Comparison of ENCODE assay signal across 28 mouse cellular contexts in the genomic region with DNA sequence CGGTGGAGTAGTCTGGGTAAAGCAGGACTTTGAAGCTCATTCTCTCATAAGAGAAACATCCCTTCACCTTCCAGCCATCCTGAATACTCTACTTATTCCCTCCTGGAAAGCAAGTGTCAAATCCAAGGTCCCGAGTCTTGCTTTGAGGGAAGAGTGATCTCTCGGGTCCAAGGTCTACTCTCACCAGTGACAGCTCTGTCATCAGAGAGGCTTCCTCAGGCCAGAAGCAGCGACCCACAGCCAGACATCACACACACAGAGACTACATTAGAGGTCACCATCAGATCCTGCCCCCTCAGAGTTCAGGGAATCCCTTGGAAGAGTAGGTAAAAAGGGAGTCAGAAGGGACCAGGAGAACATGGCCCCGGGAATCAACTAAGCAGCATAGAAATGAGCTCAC.
DNase-seq lines count a peak whose midpoint lies in the region; ATAC-seq and TF ChIP-seq lines count a peak whose summit lies in the region.
"Had no signal": no experiment of that assay in that cellular context is flagged by ENCODE, and none has a peak within 500 bp of the region (broad histone marks: within the 10 kb centered on the region; RNA-seq: fewer than 3 reads in every experiment).

No protein-coding gene starts in this region.

- no peak for TF ChIP-seq EP300 in ES-Bruce4 (IDR thresholded peaks at IDR 0.05; ENCODE audit: insufficient read depth, low read depth, low read length)

- H3K9ac ChIP-seq in liver, adult 2 months (ENCODE audit: low read depth, low read length) = no peak overlapping the region
- H3K9ac ChIP-seq in liver, embryonic 12.5 days = no peak overlapping the region
- H3K9ac ChIP-seq in ES-Bruce4 (ENCODE audit: low read depth, poor library complexity, severe bottlenecking) = peak overlapping the region; percentile 43
- H3K9ac ChIP-seq: embryonic facial prominence, embryonic 12.5 days; forebrain, postnatal 0 days; limb, embryonic 15.5 days; liver, embryonic 15.5 days; lung, embryonic 14.5 days; midbrain, embryonic 13.5 days; stomach, embryonic 15.5 days had no signal

- H3K4me1 ChIP-seq in liver, adult 2 months (ENCODE audit: control insufficient read depth, insufficient read depth, low read length) = peaks cover 11% of the 10 kb centered on the region
- H3K4me1 ChIP-seq in liver, embryonic 12.5 days = peaks cover 19% of the 10 kb centered on the region
- peaks cover 5% of the 10 kb centered on the region for H3K4me1 ChIP-seq in ES-Bruce4 (ENCODE audit: control insufficient read depth, insufficient read depth, low read length)
- H3K4me1 ChIP-seq in embryonic fibroblast, embryonic 13.5 days (ENCODE audit: control insufficient read depth, insufficient read depth, low read length) = peaks cover 15% of the 10 kb centered on the region; the same call in 1 of the 2 replicates

- no peak for TF ChIP-seq POLR2A in liver, adult 2 months (IDR thresholded peaks at IDR 0.05; ENCODE audit: extremely low read depth, insufficient read depth, low read length)
- TF ChIP-seq POLR2A in ES-Bruce4 (IDR thresholded peaks at IDR 0.05; ENCODE audit: insufficient read depth, low read length) = no peak
- TF ChIP-seq POLR2A in embryonic fibroblast, embryonic 13.5 days (IDR thresholded peaks at IDR 0.05; ENCODE audit: low read depth, low read length) = no peak

- H3K79me2 ChIP-seq in liver, adult 2 months (ENCODE audit: control insufficient read depth, insufficient read depth, low read length) = peaks cover 12% of the 10 kb centered on the region

- H3K4me2 ChIP-seq in liver, embryonic 12.5 days = no peak overlapping the region
- H3K4me2 ChIP-seq: embryonic facial prominence, embryonic 12.5 days; limb, embryonic 15.5 days; liver, embryonic 15.5 days; lung, embryonic 14.5 days; midbrain, embryonic 13.5 days; stomach, embryonic 15.5 days had no signal

- peaks cover 16% of the 10 kb centered on the region for H3K36me3 ChIP-seq in liver, adult 2 months (ENCODE audit: control insufficient read depth, insufficient read depth, low read length)
- H3K36me3 ChIP-seq in liver, embryonic 12.5 days = no peaks in the 10 kb centered on the region
- peaks cover 17% of the 10 kb centered on the region for H3K36me3 ChIP-seq in ES-Bruce4 (ENCODE audit: control insufficient read depth, insufficient read depth, low read length, poor library complexity, severe bottlenecking)

- no peak for TF ChIP-seq CTCF in liver, adult 2 months (IDR thresholded peaks at IDR 0.05; ENCODE audit: low read depth, low read length)
- no peak for TF ChIP-seq CTCF in ES-Bruce4 (IDR thresholded peaks at IDR 0.05; ENCODE audit: low read depth, low read length)
- no peak for TF ChIP-seq CTCF in embryonic fibroblast, embryonic 13.5 days (IDR thresholded peaks at IDR 0.05; ENCODE audit: borderline replicate concordance, insufficient read depth, low read length)

- DNase-seq in kidney, adult 11 months = peak; percentile 37
- DNase-seq in kidney, postnatal 25 days = no peak
- peak; percentile 46 for DNase-seq in liver, adult 2 months (ENCODE audit: extremely low read depth, low read depth, low spot score)
- DNase-seq in spleen, adult 12 weeks (ENCODE audit: low spot score) = no peak
- DNase-seq: adrenal gland, postnatal 25 days; cerebellum, adult 11-12 months; cerebellum, adult 9-11 months; forebrain, postnatal 0 days; gastrocnemius, postnatal 14 days; heart, postnatal 14 days; layer of hippocampus, postnatal 36 days; left cerebral cortex, postnatal 4 days; right cerebral cortex, postnatal 14 days; thymus, adult 18-20 months; thymus, postnatal 25 days had no signal

- H3K9me3 ChIP-seq in liver, embryonic 12.5 days (replicated peaks) = no peaks in the 10 kb centered on the region
- H3K9me3 ChIP-seq in ES-Bruce4 (replicated peaks; ENCODE audit: control insufficient read depth, insufficient read depth, low read length, poor library complexity, severe bottlenecking) = no peaks in the 10 kb centered on the region
- H3K9me3 ChIP-seq: embryonic facial prominence, embryonic 12.5 days; limb, embryonic 15.5 days; liver, embryonic 15.5 days; megakaryocyte, embryonic 14.5 days; stomach, embryonic 15.5 days had no signal

- H3K27me3 ChIP-seq in liver, adult 2 months (ENCODE audit: control insufficient read depth, insufficient read depth, low read length) = no peaks in the 10 kb centered on the region
- peaks cover 5% of the 10 kb centered on the region for H3K27me3 ChIP-seq in liver, embryonic 12.5 days (replicated peaks)
- H3K27me3 ChIP-seq in ES-Bruce4 (ENCODE audit: control insufficient read depth, insufficient read depth, low read length, poor library complexity, severe bottlenecking) = no peaks in the 10 kb centered on the region
- H3K27me3 ChIP-seq: embryonic facial prominence, embryonic 12.5 days; limb, embryonic 15.5 days; midbrain, embryonic 13.5 days; Patski; stomach, embryonic 15.5 days had no signal

- ATAC-seq in liver, embryonic 12.5 days = no peak
- ATAC-seq: forebrain, postnatal 0 days; hindbrain, postnatal 0 days; intestine, embryonic 16.5 days; Patski had no signal

- no peak overlapping the region for H3K4me3 ChIP-seq in liver, adult 2 months (ENCODE audit: insufficient read depth, low read depth, low read length)
- no peak overlapping the region for H3K4me3 ChIP-seq in liver, embryonic 12.5 days
- no peak overlapping the region for H3K4me3 ChIP-seq in ES-Bruce4 (ENCODE audit: low read depth, low read length)
- no peak overlapping the region for H3K4me3 ChIP-seq in embryonic fibroblast, embryonic 13.5 days (ENCODE audit: insufficient read depth, low read length)
- H3K4me3 ChIP-seq: embryonic facial prominence, embryonic 12.5 days; limb, embryonic 15.5 days; liver, embryonic 15.5 days; megakaryocyte, embryonic 14.5 days; midbrain, embryonic 13.5 days; stomach, embryonic 15.5 days had no signal

- peak overlapping the region; percentile 95 for H3K27ac ChIP-seq in liver, adult 2 months (replicated peaks; ENCODE audit: insufficient read depth, low read depth, low read length)
- no peak overlapping the region for H3K27ac ChIP-seq in liver, embryonic 12.5 days
- peak overlapping the region; percentile 95 for H3K27ac ChIP-seq in ES-Bruce4 (ENCODE audit: insufficient read depth, low read length)
- H3K27ac ChIP-seq in embryonic fibroblast, embryonic 13.5 days (ENCODE audit: insufficient read depth, low read length) = peak overlapping the region; percentile 94; the same call in 1 of the 2 replicates
- H3K27ac ChIP-seq: hindbrain, postnatal 0 days; liver, embryonic 15.5 days; midbrain, embryonic 13.5 days had no signal

- 64% methylated on average over 5 of the region's 5 CpGs for WGBS in liver, adult 2 months
- 75% methylated on average over 5 of the region's 5 CpGs for WGBS in liver, embryonic 12.5 days (ENCODE audit: insufficient replicate concordance)

Comparison
In these comparisons a context has a peak if more than half of its experiments do, and no peak if none do; other contexts are left out.
1. DNase-seq: peak in kidney, adult 11 months (single experiment) and liver, adult 2 months (single experiment); none in kidney, postnatal 25 days (0 of 2) and spleen, adult 12 weeks (single experiment).